Mouse (Mus musculus): ENCODE measurements at regions not wholly inside any gene's neighbourhood (a gene's known extent, or its start where the extent isn't known, plus 50 kb on each side); places are given as distances from the start of the nearest gene placed in this dataset.
A peak's percentile ranks its signal among the peaks of the same experiment; 100 is the strongest.

DNA sequence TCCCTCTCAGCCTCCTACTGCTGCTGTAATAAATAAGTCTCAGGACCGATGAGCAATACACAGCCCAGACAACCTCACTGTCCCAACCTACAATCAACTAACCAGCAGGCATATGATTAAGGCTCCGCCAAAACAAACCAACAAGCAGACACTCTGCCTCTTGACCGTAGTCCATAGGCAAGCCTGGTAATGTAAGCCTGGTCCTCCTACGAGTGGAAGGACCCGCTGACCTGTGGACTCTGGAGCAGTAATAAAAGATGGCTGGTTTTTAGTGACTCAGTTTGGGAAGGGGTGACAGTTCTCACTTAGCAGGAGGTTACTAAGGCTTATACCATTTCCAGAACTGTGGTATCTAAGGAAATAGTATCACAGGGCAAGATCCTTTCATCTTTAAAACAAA, 53.4 kb downstream of the Gm47996 start:
- DNase-seq (ENCODE audit: low read depth), result no peak

- no peak for DNase-seq (ENCODE audit: low read depth)
Measured at GRCm38 (mm10) chr1:151263830-151264229, 53.9 kb downstream of the Gm47996 start.

DNA sequence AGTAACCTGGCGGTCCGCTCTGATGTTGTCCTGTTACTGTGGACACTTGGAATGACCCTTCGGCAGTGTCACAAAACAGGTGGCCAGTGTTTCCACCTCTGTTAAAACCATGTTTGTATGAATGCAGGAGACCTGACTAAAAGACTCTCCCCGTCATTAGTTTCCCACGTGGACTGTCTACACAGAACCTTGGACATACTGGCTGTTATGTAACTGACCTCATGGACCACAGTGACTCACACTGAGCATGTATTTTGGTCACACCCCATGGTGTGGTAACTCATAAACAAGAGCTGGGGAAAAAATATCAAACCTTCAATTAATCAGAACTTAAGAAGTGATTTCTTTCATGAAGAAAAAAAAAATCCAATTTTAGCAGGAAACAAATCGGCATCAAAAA, 54.9 kb downstream of the Gm47996 start:
- DNase-seq (ENCODE audit: low read depth), result no peak

GRCm38 (mm10) chr1:151265590-151265989, 55.7 kb downstream of the Gm47996 start:
- no peak for DNase-seq (ENCODE audit: low read depth)

DNA sequence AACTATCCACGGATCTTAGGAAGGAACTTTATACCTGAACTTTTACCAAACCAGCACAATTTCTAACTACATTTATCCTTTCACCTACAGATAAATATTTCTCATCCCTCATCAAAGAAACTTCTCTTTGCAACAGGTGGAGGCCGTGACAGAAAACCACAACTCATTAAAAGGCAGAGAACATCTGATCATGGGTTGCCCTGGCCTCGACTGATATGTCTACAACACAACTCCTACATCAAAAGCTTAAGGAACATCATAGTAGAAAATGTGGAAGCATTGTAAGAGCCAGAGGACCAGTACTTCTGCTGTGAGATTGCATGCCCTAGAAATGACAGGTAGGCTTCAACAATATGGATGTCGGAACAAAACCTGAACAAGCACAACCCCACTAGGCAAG, 56.8 kb downstream of the Gm47996 start:
- DNase-seq (ENCODE audit: low read depth), result no peak

DNA sequence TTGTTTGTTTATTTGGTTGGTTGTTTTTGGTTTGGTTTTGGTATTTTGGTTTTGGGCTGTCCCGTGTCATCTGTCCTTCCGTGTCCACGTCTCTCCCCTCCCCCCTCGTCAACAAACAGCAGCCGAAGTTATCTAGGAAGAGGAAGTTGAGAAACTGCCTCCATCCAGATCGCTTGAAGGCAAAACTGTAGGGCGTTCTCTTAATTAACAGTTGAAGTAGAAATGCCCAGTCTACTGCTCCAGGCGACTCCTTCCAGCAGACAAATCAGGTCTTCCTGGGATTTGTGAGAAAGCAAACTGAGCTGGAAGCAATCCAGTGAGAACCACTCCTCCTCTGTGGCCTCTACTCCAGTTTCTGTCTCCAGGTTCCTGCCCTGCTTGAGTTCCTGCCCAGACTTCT, 60.8 kb downstream of the Gm47996 start:
- no peak for DNase-seq (ENCODE audit: low read depth)

GRCm38 (mm10) chr1:151274306-151274705, 64.4 kb downstream of the Gm47996 start:
- no peak for DNase-seq (ENCODE audit: low read depth)

GRCm38 (mm10) chr1:151275581-151275980, 65.7 kb downstream of the Gm47996 start:
- no peak for DNase-seq (ENCODE audit: low read depth)

DNA sequence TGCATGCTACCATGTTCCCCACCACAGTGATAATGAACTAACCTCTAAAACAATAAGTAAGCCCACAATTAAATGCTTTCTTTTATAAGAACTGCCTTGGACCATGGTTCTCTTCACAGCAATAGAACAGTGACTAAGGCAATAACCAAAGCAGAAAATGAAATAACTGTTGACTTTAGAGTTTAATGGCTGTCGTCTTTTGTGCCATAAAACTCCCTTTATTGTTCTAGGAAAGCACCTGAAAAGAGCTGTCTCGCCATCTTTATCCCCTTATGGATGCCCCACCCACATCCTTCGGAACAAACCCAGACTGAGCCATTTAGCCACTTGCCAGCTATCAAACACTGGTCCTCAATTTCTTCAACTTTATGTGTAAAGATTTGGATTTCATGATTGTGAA, 64.3 kb upstream of the Ivns1abp start:
- DNase-seq (ENCODE audit: low read depth), result no peak

DNA sequence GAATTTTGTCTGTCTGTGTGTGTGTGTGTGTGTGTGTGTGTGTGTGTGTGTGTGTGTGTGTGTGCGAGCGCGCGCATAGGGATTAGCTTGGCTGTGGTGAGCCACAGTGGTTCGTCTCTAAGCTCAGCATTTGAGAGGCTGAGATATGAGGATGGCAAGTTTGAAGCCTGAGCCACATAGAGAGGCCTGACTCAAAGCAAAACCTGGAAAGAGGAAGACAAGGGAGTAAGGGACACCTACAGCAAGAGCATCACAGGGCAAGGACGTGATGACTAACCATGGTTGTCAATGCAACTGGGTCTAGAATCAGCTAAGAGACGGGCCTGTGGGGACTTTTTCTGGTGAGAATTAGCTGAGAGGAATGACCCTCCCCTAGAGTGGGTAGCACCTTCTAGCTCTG, 59.2 kb upstream of the Ivns1abp start:
- DNase-seq (ENCODE audit: low read depth), result no peak

GRCm38 (mm10) chr1:151287451-151287850, 56.8 kb upstream of the Ivns1abp start:
- DNase-seq (ENCODE audit: low read depth), result no peak

GRCm38 (mm10) chr1:151289061-151289460, 55.2 kb upstream of the Ivns1abp start:
- DNase-seq (ENCODE audit: low read depth), result no peak

DNA sequence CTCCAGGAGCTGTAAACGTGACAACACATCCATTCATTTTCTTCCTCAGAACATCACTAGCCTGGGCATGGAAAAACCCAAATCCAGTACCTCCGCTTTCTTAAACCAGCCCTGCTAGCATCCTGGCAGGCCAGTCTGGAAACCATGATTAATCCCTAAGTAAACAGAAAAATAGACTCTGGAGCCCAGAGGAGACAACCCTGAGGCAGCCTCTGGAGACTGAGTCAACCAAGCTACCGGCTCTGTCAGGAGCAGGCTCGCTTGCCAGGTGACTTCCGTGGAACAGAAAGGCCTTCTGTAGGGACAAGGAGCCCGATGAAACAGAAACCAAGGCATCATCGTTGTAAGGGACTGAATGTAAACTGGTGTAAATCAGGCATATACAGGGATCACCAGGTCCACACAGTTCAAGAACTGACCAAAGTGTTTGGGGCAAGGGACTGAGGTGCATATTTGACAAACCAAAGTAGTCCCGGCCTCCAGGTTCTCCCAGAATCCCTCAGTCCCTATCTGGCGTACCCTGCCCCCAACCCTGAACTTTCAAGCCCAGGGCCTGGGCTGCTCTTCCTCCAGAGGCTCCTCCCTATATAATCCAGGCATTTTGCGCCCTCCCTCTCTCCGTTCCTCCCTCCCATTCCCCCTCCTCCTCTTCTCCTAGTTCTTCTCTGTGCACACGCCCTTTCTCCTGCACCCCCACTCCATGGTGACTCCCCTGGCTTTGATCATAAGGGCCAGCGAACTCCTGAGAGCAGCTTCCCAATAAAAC, 54.6 kb upstream of the Ivns1abp start:
- peak; percentile 54 for DNase-seq (ENCODE audit: low read depth)

GRCm38 (mm10) chr1:151293311-151294050, 50.8 kb upstream of the Ivns1abp start:
- no peak for DNase-seq (ENCODE audit: low read depth)
